Mouse (Mus musculus) heart, postnatal 0 days (tissue): ENCODE data around the gene Myo10.

ENCODE experiments used
- CTCF ChIP-seq: IDR thresholded peaks from 2 replicates; pipeline ENCODE4 v1.5.1; 2016; ENCODE audit warnings: antibody characterized with exemption, control low read depth, low read depth
- EP300 ChIP-seq: IDR thresholded peaks from 2 replicates; pipeline ENCODE4 v1.6.1; 2016; ENCODE audit warnings: antibody characterized with exemption, low read depth

- TF ChIP-seq CTCF (no peak), EP300 (no peak)
These were observed 194.9 kb downstream of the Myo10 start for GRCm38 (mm10) chr15:25817191-25817590.
